Mouse (Mus musculus) kidney, adult 9 months (tissue): ENCODE results near the gene Slain2.

Experiments used
- DNase-seq: peaks from one replicate; pipeline ENCODE4 v3.0.0; 2022

Slain2 gene

GRCm38 (mm10) chr5:73014745-73015144 is 100.6 kb downstream of the Slain2 start:
- DNase-seq = no peak

- no peak for DNase-seq
These were observed 109.7 kb downstream of the Slain2 start for GRCm38 (mm10) chr5:73023801-73024200.
